17 mouse cellular contexts compared by ENCODE assay signal in the genomic region with DNA sequence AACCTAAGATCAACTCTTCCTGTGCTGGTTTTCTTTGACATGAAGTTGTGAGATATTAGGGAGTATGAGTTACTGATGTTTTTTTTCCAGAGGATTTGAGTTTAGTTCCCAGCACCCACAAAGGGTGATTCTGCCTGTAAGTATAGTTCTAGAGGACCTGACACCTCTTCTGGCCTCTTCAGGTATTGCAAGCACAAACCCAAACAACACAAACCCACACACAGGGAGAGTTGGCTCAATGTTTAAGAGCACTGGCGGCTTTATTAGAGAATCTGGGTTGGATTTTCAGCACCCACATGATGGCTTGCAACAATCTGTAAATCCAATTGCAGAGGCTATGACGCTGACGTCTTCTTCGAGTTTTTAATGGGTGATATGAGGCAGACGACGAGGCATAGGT.
"Had no signal": no experiment of that assay in that cellular context is flagged by ENCODE, and none has a peak within 500 bp of the region (broad histone marks: within the 10 kb centered on the region; RNA-seq: fewer than 3 reads in every experiment).

No protein-coding gene starts in this region.

- DNase-seq: kidney, adult 11 months; kidney, adult 9 months; kidney, postnatal 14 days; kidney, postnatal 4 days; layer of hippocampus, adult 9-11 months; layer of hippocampus, postnatal 36 days; liver; lung, adult 18-20 months; thymus, adult 18-20 months had no signal

- H3K4me3 ChIP-seq: limb, embryonic 10.5 days; limb, embryonic 13.5 days; liver, embryonic 12.5 days; liver, embryonic 15.5 days; midbrain, embryonic 12.5 days; midbrain, embryonic 15.5 days; neural tube, embryonic 13.5 days had no signal

- H3K4me2 ChIP-seq: limb, embryonic 13.5 days; liver, embryonic 12.5 days; liver, embryonic 15.5 days; midbrain, embryonic 12.5 days; midbrain, embryonic 15.5 days; neural tube, embryonic 13.5 days had no signal

- H3K36me3 ChIP-seq: limb, embryonic 10.5 days; limb, embryonic 13.5 days; liver, embryonic 12.5 days; liver, embryonic 15.5 days; midbrain, embryonic 12.5 days; midbrain, embryonic 15.5 days; neural tube, embryonic 13.5 days had no signal

- H3K27me3 ChIP-seq: limb, embryonic 13.5 days; liver, embryonic 12.5 days; liver, embryonic 15.5 days; midbrain, embryonic 12.5 days; midbrain, embryonic 15.5 days; neural tube, embryonic 13.5 days had no signal

- H3K4me1 ChIP-seq: limb, embryonic 10.5 days; limb, embryonic 13.5 days; liver, embryonic 12.5 days; liver, embryonic 15.5 days; midbrain, embryonic 12.5 days; midbrain, embryonic 15.5 days; neural tube, embryonic 13.5 days had no signal

- H3K9ac ChIP-seq: limb, embryonic 13.5 days; liver, embryonic 12.5 days; liver, embryonic 15.5 days; midbrain, embryonic 12.5 days; midbrain, embryonic 15.5 days; neural tube, embryonic 13.5 days had no signal

- ATAC-seq: liver, embryonic 12.5 days; midbrain, embryonic 15.5 days had no signal

- H3K27ac ChIP-seq: limb, embryonic 10.5 days; limb, embryonic 13.5 days; liver, embryonic 12.5 days; liver, embryonic 15.5 days; macrophage; midbrain, embryonic 12.5 days; midbrain, embryonic 15.5 days; neural tube, embryonic 13.5 days had no signal

- H3K9me3 ChIP-seq: limb, embryonic 10.5 days; liver, embryonic 12.5 days; liver, embryonic 15.5 days; midbrain, embryonic 15.5 days; neural tube, embryonic 13.5 days had no signal
